Mouse (Mus musculus) limb, embryonic 12.5 days (tissue): ENCODE data around the gene Nox3. TPM values are rescaled to one million over a fixed set of nuclear protein-coding genes. Genes with fewer than 3 reads are reported as not detected.

Source experiments
- ATAC-seq: fragments of 200-750 bp; cut with Nextera tagmentation; 2 replicates; pipeline ENCODE4 v1.8.0; 2017; ENCODE audit warnings: low read depth, moderate TSS enrichment; ENCODE audit not compliant: insufficient number of reproducible peaks, insufficient read depth, low FRiP score, low TSS enrichment
- H3K27ac ChIP-seq: fragments of 300-500 bp; sonication (generic); 2 replicates; pipeline ENCODE4 v1.5.1; 2016; ENCODE audit warnings: mild to moderate bottlenecking, moderate library complexity
- H3K27me3 ChIP-seq: fragments of 300-500 bp; sonication (generic); 2 replicates; pipeline ENCODE4 v1.6.1; 2016; ENCODE audit warnings: mild to moderate bottlenecking, moderate library complexity
- H3K36me3 ChIP-seq: fragments of 300-500 bp; sonication (generic); 2 replicates; pipeline ENCODE4 v1.6.1; 2016; ENCODE audit warnings: mild to moderate bottlenecking, moderate library complexity
- H3K4me1 ChIP-seq: fragments of 300-500 bp; sonication (generic); replicated peaks from 2 replicates; pipeline ENCODE4 v1.6.1; 2016
- H3K4me2 ChIP-seq: fragments of 300-500 bp; sonication (generic); 2 replicates; pipeline ENCODE4 v1.6.1; 2016; ENCODE audit warnings: mild to moderate bottlenecking, moderate library complexity
- H3K4me3 ChIP-seq: fragments of 300-500 bp; sonication (generic); replicated peaks from 2 replicates; pipeline ENCODE4 v1.5.1; 2016; ENCODE audit warnings: mild to moderate bottlenecking
- H3K9ac ChIP-seq: fragments of 300-500 bp; sonication (generic); replicated peaks from 2 replicates; pipeline ENCODE4 v1.6.1; 2016; ENCODE audit warnings: mild to moderate bottlenecking, moderate library complexity
- H3K9me3 ChIP-seq: fragments of 300-500 bp; sonication (generic); 2 replicates; pipeline ENCODE4 v1.6.1; 2016; ENCODE audit warnings: mild to moderate bottlenecking, moderate library complexity
- WGBS: fragments of 180-500 bp; shearing (Covaris S2); methylation state at CpG from one replicate; pipeline ENCODE4 v1.1.7; 2016; 5-methylcytosine and 5-hydroxymethylcytosine counted together
- polyA plus RNA-seq: library from polyadenylated mRNA; unstranded; fragments of >200 nt; fragmentation: Nextera tagmentation; extraction: Ambion mirVana; gene quantifications from 2 replicates; pipeline ENCODE4 v1.2.1, GENCODE M21; 2016

Gene Nox3
- polyA plus RNA-seq, 1 experiment from 2014 or later, result not detected

GRCm38 (mm10) chr17:3610307-3610754, 85.7 kb downstream of the Nox3 start:
- Histone ChIP-seq H3K4me2 (no peak overlapping the region), H3K27ac (no peak overlapping the region), H3K36me3 (no peaks in the 10 kb centered on the region), H3K27me3 (no peaks in the 10 kb centered on the region), H3K9me3 (no peaks in the 10 kb centered on the region), H3K9ac (no peak overlapping the region), H3K4me1 (no peaks in the 10 kb centered on the region), H3K4me3 (no peak overlapping the region)
- no peak for ATAC-seq
- 63% methylated on average over 7 of the region's 7 CpGs for WGBS

- H3K27me3 ChIP-seq, result no peaks in the 10 kb centered on the region
- no peak for ATAC-seq
These were observed 92.9 kb downstream of the Nox3 start for GRCm38 (mm10) chr17:3602954-3603672.

GRCm38 (mm10) chr17:3598393-3598792, 97.7 kb downstream of the Nox3 start:
- 83% methylated on average over 1 of the region's 1 CpGs for WGBS
- no peak overlapping the region for H3K27ac ChIP-seq
- H3K9me3 ChIP-seq, result no peaks in the 10 kb centered on the region
- H3K9ac ChIP-seq, result no peak overlapping the region
- no peak overlapping the region for H3K4me3 ChIP-seq
- H3K27me3 ChIP-seq, result no peaks in the 10 kb centered on the region
- ATAC-seq, result no peak
- H3K36me3 ChIP-seq, result no peaks in the 10 kb centered on the region
- no peaks in the 10 kb centered on the region for H3K4me1 ChIP-seq
- no peak overlapping the region for H3K4me2 ChIP-seq

More at GRCm38 (mm10) chr17:3602954-3603672, 92.9 kb downstream of the Nox3 start:
- WGBS, result 83% methylated on average over 6 of the region's 6 CpGs
- Histone ChIP-seq H3K9ac (no peak overlapping the region), H3K4me1 (no peaks in the 10 kb centered on the region), H3K4me2 (no peak overlapping the region), H3K36me3 (no peaks in the 10 kb centered on the region), H3K4me3 (no peak overlapping the region), H3K27ac (no peak overlapping the region), H3K9me3 (no peaks in the 10 kb centered on the region)

GRCm38 (mm10) chr17:3597866-3598265, 98.2 kb downstream of the Nox3 start:
- Histone ChIP-seq H3K27ac (no peak overlapping the region), H3K36me3 (no peaks in the 10 kb centered on the region), H3K4me1 (no peaks in the 10 kb centered on the region), H3K4me3 (no peak overlapping the region), H3K9me3 (no peaks in the 10 kb centered on the region), H3K9ac (no peak overlapping the region), H3K4me2 (no peak overlapping the region), H3K27me3 (no peaks in the 10 kb centered on the region)
- WGBS, result 87% methylated on average over 1 of the region's 1 CpGs
- ATAC-seq, result no peak

- no peaks in the 10 kb centered on the region for H3K4me1 ChIP-seq
- ATAC-seq, result no peak
- H3K9ac ChIP-seq, result no peak overlapping the region
- 72% methylated on average over 1 of the region's 1 CpGs for WGBS
- H3K9me3 ChIP-seq, result no peaks in the 10 kb centered on the region
- H3K27me3 ChIP-seq, result no peaks in the 10 kb centered on the region
- H3K4me2 ChIP-seq, result no peak overlapping the region
- H3K27ac ChIP-seq, result no peak overlapping the region
- H3K36me3 ChIP-seq, result no peaks in the 10 kb centered on the region
- no peak overlapping the region for H3K4me3 ChIP-seq
These were observed 98.9 kb downstream of the Nox3 start for GRCm38 (mm10) chr17:3597130-3597529.

Other genes with a start within 250 kb of the Nox3 start
- not detected in 2 replicates for gene Cldn20, start 163.7 kb downstream of the Nox3 start, polyA plus RNA-seq
- 18.8 and 21.1 TPM in 2 replicates for gene Tfb1m, start 138.5 kb downstream of the Nox3 start, polyA plus RNA-seq